Mouse (Mus musculus) heart, adult 8-10 months (tissue): Measurements from ENCODE around the gene Cfap161. TPM values are rescaled to one million over a fixed set of nuclear protein-coding genes. Genes with fewer than 3 reads are reported as not detected.

Experiments used
- DNase-seq: peaks from one replicate; pipeline ENCODE4 v3.0.0; 2022; ENCODE audit warnings: low spot score
- total RNA-seq, 4 experiments: library from RNA; stranded (reverse); gene quantifications; 2 replicates each; pipeline ENCODE4 v1.2.4; 2022

Cfap161 gene
- total RNA-seq, 4 experiments from 2014 or later = not detected

DNA sequence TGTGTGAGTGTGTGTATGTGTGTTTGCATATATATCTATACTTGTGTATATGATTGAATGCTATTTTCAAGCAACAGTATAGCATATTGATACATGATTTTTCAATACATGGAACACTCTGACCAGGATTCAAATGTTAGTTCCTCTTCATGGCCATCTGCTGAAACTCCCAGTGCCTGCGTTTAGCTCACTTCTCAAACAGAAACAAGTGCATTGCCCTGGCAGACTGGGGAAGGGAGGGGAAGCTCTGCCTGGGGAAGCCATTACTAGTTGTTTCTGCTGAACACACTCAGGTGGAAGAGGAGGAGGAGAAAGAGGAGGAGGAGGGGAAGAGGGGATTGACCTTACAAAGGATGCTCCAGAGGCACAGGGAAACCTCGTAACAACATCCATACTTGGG, 52.7 kb downstream of the Cfap161 start:
- no peak for DNase-seq

DNA sequence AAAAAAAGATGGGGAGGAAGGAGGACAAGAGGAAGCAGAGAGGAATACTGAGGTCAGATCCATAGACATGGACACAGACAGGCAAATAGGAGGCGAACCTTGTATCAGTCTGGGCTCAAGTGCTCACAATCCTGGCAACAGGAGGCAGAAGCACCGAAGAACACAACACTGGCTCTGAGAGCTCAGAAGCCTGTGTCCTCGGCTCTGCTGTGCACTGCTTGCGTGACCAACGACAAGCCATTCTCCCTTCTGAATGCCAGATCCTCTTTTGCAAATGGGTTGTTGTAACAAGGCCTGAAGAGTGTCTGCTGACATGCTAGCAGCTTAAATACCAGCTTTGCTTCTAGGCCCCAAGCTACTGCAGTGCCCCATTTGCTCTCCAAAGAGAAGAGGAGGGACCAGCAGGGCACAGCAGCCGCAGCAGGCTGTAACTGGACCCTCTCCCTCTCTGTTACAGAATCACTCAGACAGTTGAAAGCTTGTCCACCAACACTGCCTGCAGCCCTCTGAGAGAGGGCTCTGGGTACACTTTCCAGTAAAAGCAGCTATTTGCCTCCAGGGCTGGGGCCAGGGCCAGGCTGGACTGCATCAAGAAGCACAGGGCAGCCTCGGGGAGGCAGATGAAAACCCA, 54.9 kb downstream of the Cfap161 start:
- DNase-seq = no peak

DNA sequence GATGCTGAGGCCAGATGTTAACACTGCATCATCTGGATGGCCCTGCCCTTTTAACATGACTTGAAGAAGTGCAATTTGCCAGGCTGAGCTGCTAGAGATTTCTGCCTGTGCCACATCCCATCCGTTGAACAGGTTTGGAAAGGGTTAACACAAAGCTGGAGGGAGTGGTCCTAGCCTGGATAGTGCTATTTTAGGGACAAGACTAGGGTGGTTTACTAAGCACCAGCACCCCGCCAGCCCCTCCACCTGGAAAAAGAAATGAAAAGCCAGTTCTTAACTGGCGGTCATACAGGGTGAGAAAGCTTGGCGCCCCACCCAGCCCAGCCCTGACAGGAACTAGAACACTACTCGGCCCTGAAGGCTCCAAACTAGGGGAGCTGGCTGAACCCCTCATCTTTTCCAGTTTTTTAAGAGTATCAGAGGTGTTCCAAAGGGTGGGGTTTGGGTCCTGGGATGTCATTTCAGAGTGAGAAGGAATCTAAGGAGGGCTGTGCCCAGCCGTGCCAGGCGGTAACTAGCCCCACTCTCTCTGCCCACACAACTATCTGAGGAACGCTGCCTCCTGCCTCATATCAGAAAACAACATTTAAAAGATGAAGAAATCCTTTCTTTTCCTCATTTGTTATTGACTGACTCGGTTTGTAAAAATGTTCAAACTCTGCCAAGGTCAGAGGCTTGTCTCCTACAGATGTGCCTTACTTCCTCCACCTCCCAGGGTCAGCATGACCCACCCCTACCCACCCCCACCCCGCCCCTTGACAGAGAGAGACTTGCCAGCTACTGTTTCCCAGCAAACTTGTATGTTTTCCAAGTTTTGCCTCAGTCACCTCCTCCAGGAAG, 55.8 kb downstream of the Cfap161 start:
- no peak for DNase-seq

DNA sequence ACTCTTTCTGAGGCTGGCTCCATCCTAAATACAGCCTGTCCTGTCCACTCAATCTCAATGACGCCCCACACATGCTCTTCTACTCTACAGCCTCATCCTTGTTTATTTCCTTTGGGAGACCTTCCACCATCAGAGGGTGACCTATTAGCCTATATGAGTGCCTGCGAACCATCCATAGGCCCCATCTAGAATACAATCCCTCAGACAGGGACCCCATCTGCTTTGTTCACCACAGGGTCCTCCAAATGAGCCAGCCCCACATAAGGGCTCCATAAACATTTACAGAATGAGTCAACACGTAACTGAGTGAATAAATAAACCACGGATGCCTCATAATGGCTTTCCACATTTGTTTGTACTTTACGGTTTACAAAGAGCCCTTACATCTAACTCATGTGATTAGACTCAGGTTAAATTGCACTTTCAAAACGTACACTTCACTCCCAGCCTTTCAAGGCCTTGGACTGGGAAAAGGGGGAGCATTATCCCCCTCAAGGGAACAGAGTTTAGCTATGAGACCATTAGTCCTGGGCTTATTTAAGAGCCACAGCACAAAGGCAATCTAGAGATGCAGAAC, 56.7 kb downstream of the Cfap161 start:
- DNase-seq = no peak

DNA sequence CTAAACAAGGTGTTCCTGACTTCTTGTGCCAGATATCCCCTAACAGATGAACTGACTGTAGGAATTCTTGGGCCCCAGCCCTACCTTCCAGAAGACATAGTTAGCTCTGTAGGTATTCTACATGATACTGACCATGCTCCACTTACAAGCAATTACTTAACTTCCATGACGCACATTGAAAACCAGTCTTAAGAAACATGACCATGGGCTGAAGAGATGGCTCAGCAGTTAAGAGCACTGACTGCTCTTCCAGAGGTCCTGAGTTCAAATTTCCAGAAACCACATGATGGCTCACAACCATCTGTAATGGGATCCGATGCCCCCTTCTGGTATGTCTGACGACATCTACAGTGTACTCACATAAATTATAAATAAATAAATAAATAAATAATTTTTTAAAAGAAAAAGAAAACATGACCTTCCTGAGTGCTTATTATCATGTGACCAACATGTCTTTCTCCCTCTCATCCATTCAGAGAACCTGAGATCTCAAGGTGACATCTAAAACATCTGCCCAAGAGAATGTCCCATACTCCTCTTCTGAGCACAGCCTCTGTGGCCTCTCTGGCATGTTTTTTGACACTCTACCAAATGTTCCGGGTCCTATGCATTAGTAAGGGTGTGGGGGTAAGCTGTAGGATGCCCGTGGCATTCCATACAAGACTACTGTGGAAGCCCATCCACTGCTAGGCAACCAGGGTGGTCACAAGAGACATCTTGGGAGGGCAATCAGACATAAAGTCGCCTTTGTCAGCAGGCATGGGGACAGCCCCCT, 58.2 kb downstream of the Cfap161 start:
- no peak for DNase-seq

DNA sequence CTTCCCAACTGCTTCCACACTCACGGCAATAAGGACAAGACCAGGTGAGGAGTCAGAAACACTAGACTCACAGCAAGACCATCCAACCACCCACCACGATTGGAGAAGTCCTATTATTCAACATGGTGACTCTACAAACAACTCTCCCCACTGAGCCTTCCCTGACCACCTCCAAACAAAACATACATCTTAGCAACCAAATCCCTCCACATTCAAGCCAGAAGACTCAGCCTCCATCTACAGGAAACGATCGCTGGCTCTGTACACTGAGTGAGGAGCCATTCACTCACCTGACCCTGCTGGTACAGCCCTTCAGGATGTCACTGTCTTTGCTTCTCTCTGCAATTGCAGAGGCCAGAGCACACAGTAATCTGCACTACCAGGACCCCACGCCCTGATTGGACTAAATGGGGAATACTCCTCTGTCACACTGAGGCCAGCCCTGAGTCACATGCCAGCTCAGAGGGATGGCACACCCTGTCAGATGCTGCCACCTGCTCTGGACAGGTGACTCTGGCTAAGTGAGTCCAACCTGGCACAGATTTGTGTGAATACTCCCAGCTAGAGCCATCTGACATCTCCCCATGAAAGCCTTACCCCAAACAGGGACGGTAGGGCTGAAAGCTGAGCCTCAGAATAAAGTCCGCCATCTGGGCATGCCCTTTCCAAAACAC, 59.4 kb downstream of the Cfap161 start:
- DNase-seq = no peak

DNA sequence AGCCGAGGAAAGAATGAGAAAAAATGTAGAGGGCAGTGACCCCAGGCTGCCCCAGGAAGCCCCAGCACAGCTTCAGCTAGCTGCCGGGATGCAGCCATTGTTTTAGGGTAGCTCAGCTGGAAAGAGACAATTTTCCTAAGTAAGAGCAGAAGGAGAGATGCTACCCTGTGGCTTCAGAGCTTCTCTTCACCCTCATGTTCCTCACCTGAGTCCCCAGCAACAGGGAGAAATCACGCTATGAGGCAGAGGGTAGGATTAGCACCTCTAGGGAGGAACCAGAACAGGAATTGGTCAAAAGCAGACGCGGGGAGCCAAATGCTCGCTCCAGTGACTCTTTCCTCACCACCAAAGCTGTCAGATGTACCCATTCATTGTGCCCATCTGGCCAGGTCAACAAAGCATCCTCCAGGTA, 60.0 kb downstream of the Cfap161 start:
- no peak for DNase-seq

DNA sequence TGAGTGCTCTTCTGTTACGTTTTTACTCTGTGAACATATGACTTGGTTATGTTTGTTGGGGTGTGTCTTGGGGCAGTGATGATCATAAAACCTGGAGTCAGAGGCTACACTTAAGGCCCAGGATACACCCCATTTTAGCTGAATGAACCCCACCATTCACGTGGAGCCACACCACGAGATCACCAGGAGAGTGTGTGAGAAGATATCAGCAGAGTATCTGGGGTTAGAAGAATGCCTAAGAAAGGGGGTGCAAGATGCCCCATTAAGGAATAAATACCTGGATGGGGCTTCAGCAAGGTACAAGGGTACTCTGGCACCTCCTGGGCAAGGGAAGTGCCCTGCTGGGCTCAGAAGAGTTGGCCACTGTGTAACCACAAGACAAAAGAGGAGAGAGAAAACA, 60.4 kb downstream of the Cfap161 start:
- DNase-seq = no peak

DNA sequence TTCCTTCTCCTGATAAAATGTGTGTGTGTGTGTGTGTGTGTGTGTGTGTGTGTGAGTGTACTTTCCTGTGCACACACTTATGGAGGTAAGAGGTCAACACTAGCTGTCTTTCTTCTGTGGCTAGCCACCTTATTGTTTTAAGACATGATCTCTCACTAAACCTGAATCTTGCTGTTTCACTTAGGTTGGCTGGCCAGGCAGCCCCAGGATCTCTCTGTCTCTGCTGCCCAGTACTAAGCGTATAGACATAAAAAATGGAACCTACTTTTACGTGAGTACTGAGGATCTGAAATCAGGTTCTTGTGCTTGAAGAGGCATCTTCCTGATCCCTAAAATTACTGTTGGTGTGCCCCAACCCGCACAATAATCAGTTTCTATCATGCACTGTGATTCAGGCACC, 61.9 kb downstream of the Cfap161 start:
- no peak for DNase-seq

DNA sequence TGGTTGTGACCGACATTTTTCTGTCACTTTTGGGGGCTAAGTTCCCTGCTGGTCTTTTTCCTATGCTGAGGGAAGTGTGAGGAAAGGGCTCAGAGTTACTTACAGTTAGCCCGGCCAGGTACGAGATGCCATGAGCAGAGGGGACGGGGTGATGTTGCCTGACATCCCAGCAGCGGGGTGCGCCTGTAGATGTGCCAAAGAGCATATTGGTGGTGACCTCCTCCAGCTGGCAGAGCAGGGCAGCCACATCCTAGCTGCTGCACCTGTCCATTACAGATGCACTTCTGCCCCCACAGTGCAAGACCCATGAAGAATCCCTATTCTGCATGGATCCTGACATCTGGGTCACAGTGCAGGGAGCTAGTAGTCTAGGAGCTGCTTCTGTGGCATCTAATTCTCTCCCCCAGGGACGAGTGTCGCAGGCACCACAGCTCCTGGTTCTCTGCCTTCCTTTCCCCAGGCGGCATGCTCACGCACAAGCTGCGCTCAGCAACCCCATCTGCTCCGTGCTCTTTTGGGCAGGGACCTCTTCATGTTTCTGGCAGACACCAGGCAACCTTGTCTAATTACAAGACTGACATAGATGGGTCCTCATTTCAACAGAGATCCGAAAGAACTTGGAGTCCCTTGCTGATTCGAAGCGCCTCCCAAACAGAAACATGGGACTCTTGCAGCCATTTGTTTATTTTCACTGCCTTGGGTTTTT, 62.6 kb downstream of the Cfap161 start:
- no peak for DNase-seq

DNA sequence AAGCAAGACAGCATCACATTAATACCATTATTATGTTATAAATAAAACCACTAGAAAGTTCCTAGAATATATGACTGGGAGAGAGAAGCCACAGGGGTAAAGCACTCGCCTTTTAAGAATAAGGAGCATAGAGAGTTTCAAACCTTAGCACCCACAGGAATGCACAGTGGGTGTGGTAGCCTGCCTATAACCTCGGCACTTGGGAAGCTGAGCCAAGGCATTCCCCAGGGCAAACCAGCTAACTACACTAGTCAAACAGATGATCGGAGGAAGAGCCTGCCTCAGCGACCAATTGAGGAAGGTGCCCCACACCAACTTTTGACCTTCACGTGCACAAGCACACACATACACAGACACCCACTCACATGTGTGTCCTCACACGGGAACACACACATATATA, 63.4 kb downstream of the Cfap161 start:
- no peak for DNase-seq

DNA sequence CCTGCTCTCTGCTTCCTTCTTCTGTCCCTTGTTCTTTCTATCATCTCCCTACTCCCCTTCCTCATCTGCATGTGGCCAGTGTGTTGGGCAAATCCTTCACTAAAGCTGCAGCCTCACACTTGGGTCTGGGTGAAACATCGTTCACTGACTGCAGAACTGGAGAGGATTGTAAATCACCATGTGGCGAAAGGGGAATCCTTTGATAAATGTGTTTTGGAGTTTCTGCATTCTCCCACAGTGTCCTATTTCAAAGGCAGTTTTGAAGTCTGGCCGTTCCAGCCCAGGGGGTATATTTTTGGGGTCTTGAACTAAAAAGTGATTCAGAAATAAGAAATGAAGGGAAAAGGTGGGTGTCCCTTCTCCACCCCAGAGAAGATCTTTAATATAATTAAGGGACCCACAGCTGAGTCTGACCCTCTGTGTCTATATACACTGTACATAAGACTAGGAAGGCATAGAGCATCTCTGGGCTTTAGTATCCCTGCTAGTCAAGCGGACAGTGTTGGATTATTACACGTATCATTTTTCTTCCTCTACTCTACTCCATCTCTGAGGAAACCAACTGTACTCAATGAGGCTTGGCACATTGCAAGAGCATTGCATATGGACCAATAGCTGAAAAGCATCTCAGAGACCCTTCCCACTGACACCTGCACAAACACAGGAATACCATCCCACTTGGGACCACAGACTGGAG, 67.6 kb downstream of the Cfap161 start:
- no peak for DNase-seq

DNA sequence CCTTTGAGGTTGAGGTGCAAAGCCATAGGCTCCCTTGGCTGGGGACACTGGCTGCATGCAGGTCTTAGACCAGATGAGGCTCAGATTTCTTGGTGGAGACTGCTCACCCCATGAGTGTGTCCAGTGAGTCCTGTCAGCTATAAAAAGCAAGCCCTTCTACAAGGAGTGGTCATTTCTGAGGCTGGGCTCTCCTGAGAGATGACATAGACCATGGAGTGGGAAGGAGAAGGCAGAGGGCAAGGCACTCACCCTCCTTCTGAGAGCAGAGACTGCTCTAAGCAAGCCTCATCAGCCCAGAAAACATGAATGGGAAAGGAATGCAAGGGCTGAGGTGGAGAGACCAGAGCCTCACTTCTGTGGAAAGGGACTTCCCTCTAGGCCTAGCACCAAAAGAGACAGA, 68.9 kb downstream of the Cfap161 start:
- no peak for DNase-seq

DNA sequence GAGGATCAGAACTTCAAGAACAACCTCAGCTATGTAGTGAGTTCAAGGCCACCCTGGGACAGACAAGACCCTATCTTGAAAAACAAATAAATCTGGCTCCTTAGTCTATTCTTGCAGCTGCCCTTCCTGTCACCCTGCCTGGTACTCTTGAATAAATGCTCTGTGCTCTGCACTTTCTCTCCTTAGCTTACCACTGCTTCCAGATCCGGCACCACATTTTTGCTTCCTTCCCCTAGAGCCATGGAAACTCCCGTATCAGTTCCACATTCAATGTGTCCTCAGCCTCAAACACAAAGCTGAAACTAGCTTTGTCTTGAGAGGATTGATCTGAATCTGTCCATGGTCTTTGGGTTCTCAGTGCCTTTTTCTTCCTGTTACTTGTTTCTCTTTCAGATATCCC, 70.1 kb downstream of the Cfap161 start:
- no peak for DNase-seq

Other genes with a start within 250 kb of the Cfap161 start
- under 1 TPM; 0.12 to 0.20 (median 0.19) TPM for gene Tmc3, start 210.0 kb downstream of the Cfap161 start, total RNA-seq
- 10 to 100 TPM in 2 of 4 experiments, 1 to 10 TPM in 2; 7.6 to 11.6 (median 9.3) TPM for gene Stard5, start 162.9 kb downstream of the Cfap161 start, total RNA-seq
- gene Il16, start 49.2 kb downstream of the Cfap161 start, total RNA-seq = 1 to 10 TPM; 6.3 to 7.6 (median 7.4) TPM
- gene Tlnrd1, start 89.4 kb upstream of the Cfap161 start, total RNA-seq = 1 to 10 TPM; 5.0 to 7.7 (median 6.1) TPM
- 10 to 100 TPM; 42.9 to 57.8 (median 53.9) TPM for gene Mesd, start 89.6 kb upstream of the Cfap161 start, total RNA-seq